Mouse (Mus musculus) lung, adult 18-20 months (tissue): Measurements from ENCODE around the gene Btbd35f13.
"Not testable (repeated sequence)": the region's sequence is repeated elsewhere in the genome, so short reads cannot be mapped to it uniquely, and the experiment has no call there.

Experiments used
- DNase-seq, 2 experiments: peaks; one replicate each; pipeline ENCODE4 v3.0.0; 2022; ENCODE audit warnings: mixed read lengths in 2 of 2

The Btbd35f13 gene

DNA sequence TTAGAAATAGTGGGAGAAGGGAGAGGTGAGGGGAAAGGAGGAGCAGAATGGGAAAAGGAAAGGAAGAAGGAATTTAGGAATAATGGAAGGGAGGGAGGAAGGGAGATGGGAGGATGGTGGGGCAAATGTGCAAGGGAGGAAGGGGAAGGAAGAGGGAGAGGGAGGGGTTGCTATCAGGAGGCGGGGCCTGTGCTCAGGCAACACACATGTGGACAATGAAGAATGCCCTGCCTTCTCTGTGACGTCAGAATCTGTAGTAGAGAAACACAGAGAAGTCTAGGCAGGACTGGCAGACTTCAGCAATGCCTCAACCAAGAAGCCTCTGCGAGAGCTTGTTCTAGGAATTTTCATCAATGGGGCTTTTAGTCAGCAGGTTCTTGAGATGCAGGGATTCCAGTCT is at the start of gene Btbd35f13:
Btbd35f13 (plus strand) TSS at position 301 of the 400 bp plus-strand sequence.
- DNase-seq, result not testable (repeated sequence)

DNA sequence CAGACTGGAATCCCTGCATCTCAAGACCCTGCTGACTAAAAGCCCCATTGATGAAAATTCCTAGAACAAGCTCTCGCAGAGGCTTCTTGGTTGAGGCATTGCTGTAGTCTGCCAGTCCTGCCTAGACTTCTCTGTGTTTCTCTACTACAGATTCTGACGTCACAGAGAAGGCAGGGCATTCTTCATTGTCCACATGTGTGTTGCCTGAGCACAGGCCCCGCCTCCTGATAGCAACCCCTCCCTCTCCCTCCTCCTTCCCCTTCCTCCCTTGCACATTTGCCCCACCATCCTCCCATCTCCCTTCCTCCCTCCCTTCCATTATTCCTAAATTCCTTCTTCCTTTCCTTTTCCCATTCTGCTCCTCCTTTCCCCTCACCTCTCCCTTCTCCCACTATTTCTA is 45.3 kb downstream of the Btbd35f13 start, which contains the start of gene Btbd35f14:
Btbd35f14 (minus strand) TSS at position 101 of the 400 bp plus-strand sequence.
- DNase-seq, result not testable (repeated sequence)
